Mouse (Mus musculus) embryonic facial prominence, embryonic 11.5 days (tissue): ENCODE measurements around the gene Aasdh. TPM values are rescaled to one million over a fixed set of nuclear protein-coding genes. Genes with fewer than 3 reads are reported as not detected.

Source experiments
- ATAC-seq: fragments of 200-750 bp; cut with Nextera tagmentation; replicated peaks from 2 replicates; pipeline ENCODE4 v1.8.0; 2017; ENCODE audit warnings: low read depth; ENCODE audit not compliant: insufficient number of reproducible peaks, low FRiP score, low TSS enrichment
- DNase-seq: peaks from one replicate; pipeline ENCODE4 v3.0.0-alpha.2; 2015; ENCODE audit warnings: low spot score
- H3K27ac ChIP-seq: fragments of 300-500 bp; sonication (generic); replicated peaks from 2 replicates; pipeline ENCODE4 v1.5.1; 2014; ENCODE audit warnings: mild to moderate bottlenecking, low read depth, low read length, control low read depth
- H3K27me3 ChIP-seq: fragments of 300-500 bp; sonication (generic); 2 replicates; pipeline ENCODE4 v1.6.1; 2014; ENCODE audit warnings: mild to moderate bottlenecking, low read length, moderate library complexity, mixed read lengths; ENCODE audit not compliant: control insufficient read depth, insufficient read depth
- H3K36me3 ChIP-seq: fragments of 300-500 bp; sonication (generic); replicated peaks from 2 replicates; pipeline ENCODE4 v1.6.1; 2014; ENCODE audit warnings: low read depth, mild to moderate bottlenecking, low read length, moderate library complexity, mixed read lengths; ENCODE audit not compliant: control insufficient read depth, insufficient read depth
- H3K4me1 ChIP-seq: fragments of 300-500 bp; sonication (generic); 2 replicates; pipeline ENCODE4 v1.6.1; 2014; ENCODE audit warnings: low read length, mixed read lengths; ENCODE audit not compliant: control insufficient read depth, insufficient read depth
- H3K4me2 ChIP-seq: fragments of 300-500 bp; sonication (generic); 2 replicates; pipeline ENCODE4 v1.6.1; 2014; ENCODE audit warnings: low read depth, mild to moderate bottlenecking, control low read depth, low read length, moderate library complexity
- H3K4me3 ChIP-seq: fragments of 300-500 bp; sonication (generic); 2 replicates; pipeline ENCODE4 v1.5.1; 2014; ENCODE audit warnings: low read depth, low read length, control low read depth
- H3K9ac ChIP-seq: fragments of 300-500 bp; sonication (generic); replicated peaks from 2 replicates; pipeline ENCODE4 v1.6.1; 2014; ENCODE audit warnings: mild to moderate bottlenecking, control low read depth, low read length
- H3K9me3 ChIP-seq: fragments of 300-500 bp; sonication (generic); replicated peaks from 2 replicates; pipeline ENCODE4 v1.6.1; 2016; ENCODE audit warnings: mild to moderate bottlenecking, low read length, inconsistent platforms, mixed read lengths; ENCODE audit not compliant: control insufficient read depth
- WGBS: fragments of 180-500 bp; shearing (Covaris S2); extraction: QIAGEN DNeasy Blood & Tissue Kit; methylation state at CpG from one replicate; pipeline ENCODE4 v1.1.7; 2014; 5-methylcytosine and 5-hydroxymethylcytosine counted together
- polyA plus RNA-seq: library from polyadenylated mRNA; unstranded; fragments of >200 nt; fragmentation: Nextera tagmentation; extraction: Ambion mirVana; gene quantifications from 2 replicates; pipeline ENCODE4 v1.2.1, GENCODE M21; 2014

Gene Aasdh
- polyA plus RNA-seq, 1 experiment from 2014 or later: 18.5 TPM

DNA sequence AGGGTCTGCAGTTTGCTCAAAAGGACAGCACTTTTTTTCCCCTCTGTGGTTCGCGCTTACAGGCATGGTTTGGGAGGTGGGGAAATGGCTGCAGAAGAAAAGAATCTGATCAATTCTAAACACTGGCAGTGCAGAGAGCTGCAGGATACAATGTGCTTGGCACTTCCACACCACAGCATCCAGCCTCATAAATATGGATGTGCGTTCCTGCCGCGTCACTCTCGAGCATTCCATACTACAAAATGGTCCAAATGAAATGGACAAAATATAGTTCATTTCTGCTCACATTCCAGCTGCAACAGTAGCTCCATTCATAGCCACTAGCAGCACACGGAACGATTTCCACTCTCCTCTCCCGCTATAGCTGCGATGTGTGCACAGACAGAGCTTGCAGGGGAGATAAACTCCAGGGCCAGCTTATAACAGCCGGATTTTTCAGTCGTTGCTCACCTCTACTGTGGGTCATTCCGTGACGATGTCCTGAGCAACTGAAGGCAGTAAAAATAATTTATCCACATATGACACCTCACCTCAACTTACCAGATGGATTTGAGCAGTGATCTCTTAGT, 60.6 kb downstream of the Aasdh start:
- no peak overlapping the region for H3K27ac ChIP-seq
- 88% methylated on average over 14 of the region's 14 CpGs for WGBS
- no peak for ATAC-seq

DNA sequence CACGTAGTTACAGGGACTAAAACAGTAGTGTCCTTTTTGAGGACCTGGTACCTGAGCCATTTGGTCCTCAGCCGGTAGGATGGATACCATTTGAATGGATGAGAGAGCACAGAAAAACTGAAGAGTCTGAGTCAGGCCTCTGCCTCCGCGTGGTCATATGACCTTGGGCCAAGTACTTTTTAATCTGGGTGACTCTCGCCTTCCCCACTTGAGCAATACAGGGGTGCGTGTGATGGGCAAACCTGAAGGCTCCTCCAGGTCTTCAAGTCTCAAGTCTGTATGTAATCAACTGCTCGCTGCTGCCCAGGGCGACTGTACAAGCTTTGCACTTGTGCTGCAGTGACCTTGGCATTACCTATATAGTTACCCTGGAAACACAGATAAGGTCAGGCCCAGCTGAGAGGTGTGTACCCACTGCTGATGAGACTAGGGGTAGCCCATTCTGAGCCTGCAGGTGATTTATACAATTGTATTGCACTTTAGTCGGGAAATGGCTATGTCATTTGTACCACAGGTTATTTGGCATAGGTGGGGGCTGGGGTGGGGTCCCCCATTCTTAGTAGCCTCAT, 61.4 kb downstream of the Aasdh start:
- Histone ChIP-seq H3K9me3 (no peaks in the 10 kb centered on the region), H3K36me3 (no peaks in the 10 kb centered on the region), H3K27me3 (no peaks in the 10 kb centered on the region), H3K4me2 (no peak overlapping the region), H3K9ac (no peak overlapping the region), H3K4me1 (no peaks in the 10 kb centered on the region), H3K27ac (no peak overlapping the region), H3K4me3 (no peak overlapping the region)
- no peak for DNase-seq
- ATAC-seq: no peak
- WGBS: 90% methylated on average over 9 of the region's 9 CpGs

More for the DNA sequence above, 60.6 kb downstream of the Aasdh start:
- Histone ChIP-seq H3K4me3 (no peak overlapping the region), H3K4me1 (no peaks in the 10 kb centered on the region), H3K9me3 (no peaks in the 10 kb centered on the region), H3K4me2 (no peak overlapping the region), H3K27me3 (no peaks in the 10 kb centered on the region), H3K36me3 (no peaks in the 10 kb centered on the region), H3K9ac (no peak overlapping the region)
- DNase-seq: no peak

DNA sequence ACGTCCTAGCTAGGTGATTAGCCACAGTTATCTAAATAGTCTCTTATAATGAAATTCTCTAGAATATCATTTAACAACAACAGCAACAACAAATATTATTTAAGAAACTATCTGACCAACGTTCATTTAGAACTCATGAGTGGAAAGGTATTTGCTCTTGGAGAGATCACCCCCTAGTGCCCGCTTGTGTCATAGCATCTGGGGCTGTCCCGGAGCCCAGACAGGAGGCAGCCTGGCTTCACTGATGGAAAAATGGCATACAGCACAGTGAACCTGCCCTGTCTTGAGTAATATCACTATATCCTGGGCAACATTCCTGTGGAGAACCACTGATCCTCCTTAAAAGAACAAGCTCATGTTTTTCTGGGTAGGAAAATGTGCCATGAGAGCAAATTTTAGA, 61.9 kb downstream of the Aasdh start:
- Histone ChIP-seq H3K27me3 (no peaks in the 10 kb centered on the region), H3K9ac (no peak overlapping the region), H3K9me3 (no peaks in the 10 kb centered on the region), H3K27ac (no peak overlapping the region), H3K4me3 (no peak overlapping the region), H3K4me2 (no peak overlapping the region), H3K36me3 (no peaks in the 10 kb centered on the region), H3K4me1 (no peaks in the 10 kb centered on the region)
- ATAC-seq (no peak), DNase-seq (peak; percentile 76)
- 16% methylated on average over 4 of the region's 4 CpGs for WGBS

DNA sequence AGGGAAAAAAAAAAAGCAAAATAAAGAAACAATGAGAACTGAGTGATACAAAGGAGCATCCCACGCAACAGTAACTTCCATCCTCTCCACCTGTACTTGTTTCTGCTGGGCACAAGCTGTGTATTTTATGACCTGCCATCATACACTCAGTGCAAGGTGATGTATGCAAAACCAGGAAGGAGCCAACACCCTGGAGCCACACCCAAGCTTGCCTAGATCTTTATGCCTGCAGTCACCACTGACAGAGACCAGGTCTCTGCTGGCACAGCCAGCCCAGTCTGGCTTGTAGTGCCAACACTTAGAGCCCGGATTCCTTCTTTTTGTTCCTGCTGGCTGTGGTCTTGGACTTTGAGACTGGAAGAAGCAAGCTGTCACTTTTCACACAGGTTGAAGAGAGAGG, 63.5 kb downstream of the Aasdh start:
- WGBS: 91% methylated on average over 2 of the region's 2 CpGs
- Histone ChIP-seq H3K9ac (no peak overlapping the region), H3K27ac (no peak overlapping the region), H3K36me3 (no peaks in the 10 kb centered on the region), H3K4me1 (no peaks in the 10 kb centered on the region), H3K27me3 (no peaks in the 10 kb centered on the region), H3K9me3 (no peaks in the 10 kb centered on the region), H3K4me2 (no peak overlapping the region), H3K4me3 (no peak overlapping the region)
- no peak for DNase-seq
- no peak for ATAC-seq

DNA sequence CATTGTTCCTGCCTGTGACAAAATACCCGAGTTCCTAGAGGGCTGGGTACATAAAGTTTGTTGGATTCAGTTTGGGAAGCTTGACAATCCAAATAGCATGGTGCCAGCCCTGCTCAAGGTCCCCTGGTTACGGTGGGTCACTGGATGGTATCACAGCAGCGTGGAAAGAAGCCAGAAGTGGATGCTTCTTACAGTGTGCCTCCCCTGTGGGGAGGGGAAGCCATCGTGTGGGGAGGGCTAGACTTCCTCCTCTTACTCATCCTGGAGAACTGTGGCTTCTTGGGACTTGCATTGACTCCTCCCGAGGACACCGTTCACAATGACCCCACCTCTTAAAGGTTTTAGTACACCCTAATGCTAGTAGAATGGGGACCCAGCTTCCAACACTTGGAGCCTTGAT, 65.5 kb downstream of the Aasdh start:
- 82% methylated on average over 6 of the region's 6 CpGs for WGBS
- H3K9me3 ChIP-seq: no peaks in the 10 kb centered on the region

DNA sequence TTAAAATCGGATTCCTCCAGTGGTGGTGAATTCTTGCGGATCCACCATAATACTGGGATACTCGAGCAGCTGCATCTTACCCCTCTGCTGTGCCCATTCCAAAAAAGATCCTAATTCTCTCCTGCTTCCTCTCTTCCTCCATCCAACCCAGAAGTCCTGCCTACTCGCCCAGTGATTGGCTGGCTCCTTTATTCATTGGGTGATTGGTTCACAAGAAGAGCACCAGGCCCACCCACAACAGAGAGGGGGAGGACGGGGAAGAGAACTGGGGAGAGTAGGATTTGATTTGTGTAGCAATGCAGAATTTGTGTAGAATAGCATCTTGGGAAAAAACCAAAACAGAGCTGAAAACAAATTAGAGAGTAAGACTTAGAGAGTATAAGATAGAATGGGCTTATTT, 68.3 kb downstream of the Aasdh start:
- Histone ChIP-seq H3K27me3 (no peaks in the 10 kb centered on the region), H3K27ac (no peak overlapping the region), H3K4me2 (no peak overlapping the region), H3K9me3 (no peaks in the 10 kb centered on the region), H3K4me3 (no peak overlapping the region), H3K9ac (no peak overlapping the region), H3K36me3 (no peaks in the 10 kb centered on the region), H3K4me1 (no peaks in the 10 kb centered on the region)
- DNase-seq: no peak
- no peak for ATAC-seq
- WGBS: 50% methylated on average over 5 of the region's 5 CpGs

More for the DNA sequence above, 65.5 kb downstream of the Aasdh start:
- no peak overlapping the region for H3K27ac ChIP-seq
- no peak overlapping the region for H3K4me2 ChIP-seq
- DNase-seq (no peak), ATAC-seq (no peak)
- H3K27me3 ChIP-seq: no peaks in the 10 kb centered on the region
- H3K9ac ChIP-seq: no peak overlapping the region
- no peak overlapping the region for H3K4me3 ChIP-seq
- no peaks in the 10 kb centered on the region for H3K36me3 ChIP-seq
- no peaks in the 10 kb centered on the region for H3K4me1 ChIP-seq

DNA sequence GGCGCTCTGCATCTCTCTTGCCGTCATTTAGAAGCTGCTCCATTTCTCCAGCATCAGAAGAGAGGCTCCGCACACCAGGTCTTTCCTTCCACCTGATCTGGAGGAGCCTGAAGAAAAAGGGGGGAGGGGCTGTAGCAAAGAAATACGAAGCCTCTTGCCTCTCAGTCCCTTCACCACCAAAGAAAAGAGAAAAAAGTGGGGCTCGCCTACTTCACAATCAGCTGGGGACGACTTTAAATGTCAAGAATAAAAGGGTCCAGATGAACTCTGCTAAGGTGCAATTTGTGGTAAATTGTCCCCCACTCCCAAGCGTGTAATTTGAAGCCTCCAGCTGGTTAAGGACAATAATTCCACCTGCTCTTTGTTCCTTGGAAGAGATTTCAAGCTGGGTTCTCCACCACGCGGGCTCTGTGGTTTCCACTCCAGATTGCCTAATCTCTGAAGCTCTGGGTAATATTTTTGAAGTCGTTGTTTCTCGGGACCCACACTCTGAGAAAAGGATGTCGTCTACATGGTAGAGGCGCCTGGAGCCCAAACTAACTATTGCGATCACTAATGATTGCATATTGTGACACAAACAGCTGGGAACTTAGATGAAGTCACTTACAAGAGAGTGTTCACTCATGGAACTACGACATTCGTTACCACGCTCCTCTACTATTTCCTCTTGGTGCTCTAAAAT, 72.6 kb downstream of the Aasdh start:
- H3K36me3 ChIP-seq: no peaks in the 10 kb centered on the region
- no peak overlapping the region for H3K27ac ChIP-seq

DNA sequence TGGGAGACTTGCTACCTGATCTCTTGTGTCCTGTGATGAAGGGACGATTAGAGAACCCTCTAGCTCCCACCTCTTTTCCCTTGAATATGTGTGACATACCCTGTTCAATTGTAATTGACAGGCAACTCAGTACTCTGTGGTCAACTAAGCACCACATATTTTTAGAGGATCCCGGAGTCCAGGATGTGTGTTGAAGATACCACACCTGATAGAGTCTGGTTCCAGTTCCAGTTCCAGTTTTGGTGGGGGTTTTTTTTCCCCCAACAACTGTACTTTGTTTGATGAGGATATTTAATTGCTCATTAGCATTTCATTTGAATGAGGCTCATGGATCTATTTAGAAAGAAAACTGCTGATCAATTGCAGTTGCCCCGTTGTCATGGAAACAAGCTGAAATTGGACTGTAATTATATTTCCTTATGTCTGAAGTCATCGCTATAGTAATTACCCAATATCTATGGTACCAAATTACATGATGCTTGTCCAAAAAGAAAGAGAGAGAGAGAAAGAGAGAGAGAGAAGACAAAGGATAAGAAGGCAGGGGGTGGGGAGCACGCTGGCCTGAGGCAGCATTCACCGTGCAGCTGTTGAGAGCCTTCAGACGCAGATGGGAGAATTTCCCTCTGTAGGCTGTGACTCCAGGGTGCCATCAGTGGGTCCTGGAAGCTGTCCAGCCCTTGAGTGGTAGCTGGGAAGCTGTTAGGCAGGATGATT, 76.6 kb downstream of the Aasdh start:
- Histone ChIP-seq H3K36me3 (no peaks in the 10 kb centered on the region), H3K27me3 (no peaks in the 10 kb centered on the region), H3K4me3 (no peak overlapping the region), H3K4me1 (no peaks in the 10 kb centered on the region), H3K4me2 (no peak overlapping the region), H3K27ac (no peak overlapping the region), H3K9ac (no peak overlapping the region), H3K9me3 (no peaks in the 10 kb centered on the region)
- WGBS: 79% methylated on average over 7 of the region's 7 CpGs
- DNase-seq (peak; percentile 11), ATAC-seq (no peak)

More for the DNA sequence above, 72.6 kb downstream of the Aasdh start:
- 71% methylated on average over 17 of the region's 17 CpGs for WGBS
- no peak overlapping the region for H3K9ac ChIP-seq
- ATAC-seq: 0 out of 2 replicates have a peak, but pooled peaks have one; percentile 15
- H3K9me3 ChIP-seq: no peaks in the 10 kb centered on the region
- DNase-seq: peak; percentile 25
- no peaks in the 10 kb centered on the region for H3K27me3 ChIP-seq
- H3K4me3 ChIP-seq: no peak overlapping the region
- H3K4me1 ChIP-seq: no peaks in the 10 kb centered on the region
- H3K4me2 ChIP-seq: no peak overlapping the region
